11 mouse cellular contexts compared by ENCODE assay signal in the genomic region with DNA sequence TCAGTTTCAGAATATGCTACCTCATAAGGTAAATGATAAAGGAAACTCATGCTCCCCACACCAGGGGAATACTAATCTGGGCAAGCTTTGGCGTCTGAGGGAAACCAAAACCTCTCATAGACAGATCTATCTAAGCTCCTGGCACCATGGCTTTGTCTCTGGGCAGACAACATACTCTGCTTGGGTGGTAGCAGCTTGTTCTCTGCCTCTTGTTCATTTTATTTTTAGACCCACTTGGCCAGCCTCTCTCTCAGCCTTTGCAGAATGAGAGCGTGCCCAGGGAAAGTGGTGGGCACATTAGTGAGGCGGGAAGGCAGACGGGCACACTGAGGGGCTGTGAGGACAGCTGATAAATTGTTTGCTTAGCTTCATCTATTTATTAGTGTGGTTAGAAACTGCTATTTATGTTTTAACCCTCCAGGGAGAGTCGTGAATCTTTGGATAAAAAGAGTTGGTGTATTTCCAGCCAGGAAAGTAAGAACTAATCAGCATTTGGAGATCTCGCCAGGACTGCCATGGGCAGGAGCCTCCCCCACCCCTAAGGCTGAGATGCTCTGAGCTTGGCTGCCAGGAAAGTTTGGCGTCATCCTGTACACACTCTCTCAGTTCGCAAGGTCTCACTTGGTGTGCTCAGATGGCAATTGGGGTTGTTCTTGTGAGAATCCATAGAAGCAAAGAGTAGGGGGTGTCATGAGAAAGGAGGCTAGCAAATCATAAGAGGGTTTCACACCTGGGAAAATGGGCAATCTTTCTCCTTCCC.
A peak's percentile ranks its signal among the peaks of the same experiment; 100 is the strongest.
DNase-seq lines count a peak whose midpoint lies in the region; ATAC-seq and TF ChIP-seq lines count a peak whose summit lies in the region.
"Had no signal": no experiment of that assay in that cellular context is flagged by ENCODE, and none has a peak within 500 bp of the region (broad histone marks: within the 10 kb centered on the region; RNA-seq: fewer than 3 reads in every experiment).

No protein-coding gene starts in this region.

- no peaks in the 10 kb centered on the region for H3K36me3 ChIP-seq in hindbrain, postnatal 0 days (ENCODE audit: insufficient read depth, low read length)
- no peaks in the 10 kb centered on the region for H3K36me3 ChIP-seq in hindbrain, embryonic 13.5 days
- no peaks in the 10 kb centered on the region for H3K36me3 ChIP-seq in heart, postnatal 0 days (replicated peaks; ENCODE audit: control insufficient read depth, insufficient read depth, low read length)

- no peaks in the 10 kb centered on the region for H3K4me1 ChIP-seq in hindbrain, postnatal 0 days (ENCODE audit: insufficient read depth, low read length)
- H3K4me1 ChIP-seq in hindbrain, embryonic 13.5 days (replicated peaks) = no peaks in the 10 kb centered on the region
- peaks cover 10% of the 10 kb centered on the region; the same call in 1 of the 2 replicates for H3K4me1 ChIP-seq in heart, postnatal 0 days (ENCODE audit: control insufficient read depth, insufficient read depth)

- H3K4me3 ChIP-seq in hindbrain, postnatal 0 days (ENCODE audit: low read length) = no peak overlapping the region
- H3K4me3 ChIP-seq in hindbrain, embryonic 13.5 days = no peak overlapping the region
- H3K4me3 ChIP-seq in heart, postnatal 0 days (ENCODE audit: low read depth, low read length) = no peak overlapping the region
- H3K4me3 ChIP-seq: myocyte had no signal

- intact Hi-C loops in left cerebral cortex, postnatal 36 days (cut with DNase I) = no loop called here

- 54% methylated on average over 8 of the region's 8 CpGs for WGBS in hindbrain, postnatal 0 days
- WGBS in hindbrain, embryonic 13.5 days = 77% methylated on average over 8 of the region's 8 CpGs
- 39% methylated on average over 8 of the region's 8 CpGs for WGBS in heart, postnatal 0 days

- no peak overlapping the region for H3K4me2 ChIP-seq in hindbrain, postnatal 0 days (ENCODE audit: low read depth, low read length)
- no peak overlapping the region for H3K4me2 ChIP-seq in hindbrain, embryonic 13.5 days
- 0 out of 2 replicates have a peak overlapping the region, but pooled peaks have one; percentile 4 for H3K4me2 ChIP-seq in heart, postnatal 0 days (ENCODE audit: low read depth, low read length)

- no peak for TF ChIP-seq CTCF in hindbrain, postnatal 0 days (IDR thresholded peaks at IDR 0.05; ENCODE audit: low read depth)
- TF ChIP-seq CTCF in heart, postnatal 0 days (IDR thresholded peaks at IDR 0.05; ENCODE audit: low read depth) = no peak

- TF ChIP-seq EP300 in heart, postnatal 0 days (IDR thresholded peaks at IDR 0.05; ENCODE audit: low read depth) = no peak

- peak; percentile 1 for DNase-seq in hindbrain, postnatal 0 days (ENCODE audit: low spot score)
- DNase-seq in cerebellum, postnatal 10 days = peak; percentile 45 to 53
- DNase-seq in heart, postnatal 0 days (ENCODE audit: low spot score) = peak; percentile 33
- DNase-seq in left cerebral cortex, postnatal 36 days (ENCODE audit: low spot score in 2 of 2) = peak; percentile 34 to 43
- no peak for DNase-seq in MN1 (ENCODE audit: low spot score)
- DNase-seq: lung, postnatal 14 days; thymus, postnatal 25 days had no signal

- no peak overlapping the region for H3K9ac ChIP-seq in hindbrain, postnatal 0 days (replicated peaks; ENCODE audit: low read length)
- H3K9ac ChIP-seq in hindbrain, embryonic 13.5 days = no peak overlapping the region
- no peak overlapping the region for H3K9ac ChIP-seq in heart, postnatal 0 days (replicated peaks; ENCODE audit: low read depth, low read length)

- H3K9me3 ChIP-seq in hindbrain, postnatal 0 days (ENCODE audit: low read length) = no peaks in the 10 kb centered on the region
- no peaks in the 10 kb centered on the region for H3K9me3 ChIP-seq in hindbrain, embryonic 13.5 days
- H3K9me3 ChIP-seq in heart, postnatal 0 days (replicated peaks; ENCODE audit: control insufficient read depth, low read length) = no peaks in the 10 kb centered on the region

- no peaks in the 10 kb centered on the region for H3K27me3 ChIP-seq in hindbrain, postnatal 0 days (ENCODE audit: insufficient read depth, low read length)
- H3K27me3 ChIP-seq in hindbrain, embryonic 13.5 days = no peaks in the 10 kb centered on the region
- H3K27me3 ChIP-seq in heart, postnatal 0 days (ENCODE audit: control insufficient read depth, insufficient read depth, low read length) = no peaks in the 10 kb centered on the region

- ATAC-seq in hindbrain, postnatal 0 days = no peak
- no peak for ATAC-seq in hindbrain, embryonic 13.5 days (ENCODE audit: low FRiP score)
- ATAC-seq in heart, postnatal 0 days (ENCODE audit: insufficient read depth, low read depth) = peak; percentile 80
- ATAC-seq in activated CD4-positive, CD25-positive, alpha-beta regulatory T cell, adult 4 months = no peak
- ATAC-seq: intestine, embryonic 16.5 days had no signal

- no peak overlapping the region for H3K27ac ChIP-seq in hindbrain, postnatal 0 days
- no peak overlapping the region for H3K27ac ChIP-seq in hindbrain, embryonic 13.5 days
- H3K27ac ChIP-seq in heart, postnatal 0 days (ENCODE audit: low read depth) = peak overlapping the region; percentile 74
